12 mouse cellular contexts compared by ENCODE assay signal in the genomic region with DNA sequence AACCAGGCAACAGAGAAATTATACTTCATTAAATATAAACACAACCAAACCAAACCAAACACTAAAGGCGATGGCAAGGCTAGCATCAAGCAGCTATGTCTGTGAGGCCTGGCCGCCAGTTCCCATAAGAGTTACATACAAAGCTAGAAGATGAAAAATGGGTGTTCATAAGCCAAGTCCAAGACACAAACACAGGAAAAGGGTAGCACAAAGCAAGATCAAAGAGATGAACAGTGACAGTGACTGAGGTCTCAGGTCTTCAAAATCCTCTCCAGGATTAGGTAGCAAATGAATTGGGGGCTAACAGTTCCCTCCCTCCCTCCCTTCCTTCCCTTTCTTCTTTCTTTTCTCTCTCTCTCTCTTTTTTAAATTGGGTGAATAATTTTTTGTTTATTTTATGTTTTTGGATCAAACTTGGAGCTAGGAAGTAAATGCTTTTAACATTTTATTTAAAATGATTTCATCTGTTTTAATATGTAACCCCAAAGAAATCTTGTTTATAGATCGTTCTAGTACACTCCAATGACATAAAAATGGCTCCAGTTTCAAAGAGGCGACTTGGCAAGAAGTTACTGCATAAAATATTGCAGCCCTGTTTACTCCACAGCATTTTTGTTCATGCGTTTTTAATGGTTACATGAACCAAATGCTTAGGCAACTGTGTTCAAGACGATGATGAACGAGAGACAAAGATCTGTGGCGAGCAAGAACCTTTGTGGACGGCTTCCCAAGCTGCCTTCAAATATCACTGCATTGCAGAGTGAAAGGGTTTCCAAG.
DNase-seq lines count a peak whose midpoint lies in the region; ATAC-seq and TF ChIP-seq lines count a peak whose summit lies in the region.
"Had no signal": no experiment of that assay in that cellular context is flagged by ENCODE, and none has a peak within 500 bp of the region (broad histone marks: within the 10 kb centered on the region; RNA-seq: fewer than 3 reads in every experiment).

No protein-coding gene starts in this region.

- 39% methylated on average over 9 of the region's 9 CpGs for WGBS in lung, embryonic 14.5 days
- 62% methylated on average over 9 of the region's 9 CpGs for WGBS in lung, adult 2 months
- WGBS in forebrain, embryonic 16.5 days = 63% methylated on average over 9 of the region's 9 CpGs
- 51% methylated on average over 9 of the region's 9 CpGs for WGBS in lung, embryonic 16.5 days
- WGBS in stomach, embryonic 15.5 days = 46% methylated on average over 9 of the region's 9 CpGs

- no peaks in the 10 kb centered on the region for H3K27me3 ChIP-seq in lung, embryonic 14.5 days (ENCODE audit: insufficient read depth, low read length)
- H3K27me3 ChIP-seq in forebrain, embryonic 16.5 days (replicated peaks; ENCODE audit: control insufficient read depth, insufficient read depth, low read length) = no peaks in the 10 kb centered on the region
- no peaks in the 10 kb centered on the region for H3K27me3 ChIP-seq in lung, embryonic 16.5 days (ENCODE audit: control insufficient read depth, insufficient read depth, low read depth, low read length)
- no peaks in the 10 kb centered on the region for H3K27me3 ChIP-seq in stomach, embryonic 15.5 days (replicated peaks)
- H3K27me3 ChIP-seq: limb, embryonic 13.5 days had no signal

- TF ChIP-seq POLR2A in lung, adult 2 months (IDR thresholded peaks at IDR 0.05; ENCODE audit: borderline replicate concordance, extremely low read depth, low read depth, low read length) = no peak

- H3K4me1 ChIP-seq in lung, embryonic 14.5 days (ENCODE audit: insufficient read depth) = peaks cover 10% of the 10 kb centered on the region; the same call in 1 of the 2 replicates
- H3K4me1 ChIP-seq in lung, adult 2 months (ENCODE audit: control insufficient read depth, insufficient read depth, low read length) = peaks cover 10% of the 10 kb centered on the region
- H3K4me1 ChIP-seq in forebrain, embryonic 16.5 days (replicated peaks; ENCODE audit: control insufficient read depth, insufficient read depth, low read length) = peaks cover 18% of the 10 kb centered on the region
- H3K4me1 ChIP-seq in lung, embryonic 16.5 days (replicated peaks; ENCODE audit: control insufficient read depth, insufficient read depth, low read length) = peaks cover 18% of the 10 kb centered on the region
- 0 out of 2 replicates have a peak, but pooled peaks cover 4% of the 10 kb centered on the region for H3K4me1 ChIP-seq in stomach, embryonic 15.5 days

- TF ChIP-seq CTCF in lung, embryonic 14.5 days (IDR thresholded peaks at IDR 0.05; ENCODE audit: low read depth) = no peak
- TF ChIP-seq CTCF in lung, adult 2 months (IDR thresholded peaks at IDR 0.05; ENCODE audit: insufficient read depth, low read length) = no peak

- no peak overlapping the region for H3K9ac ChIP-seq in lung, embryonic 14.5 days
- H3K9ac ChIP-seq in forebrain, embryonic 16.5 days (replicated peaks; ENCODE audit: low read depth, low read length) = no peak overlapping the region
- H3K9ac ChIP-seq in lung, embryonic 16.5 days (ENCODE audit: low read length) = no peak overlapping the region
- H3K9ac ChIP-seq in stomach, embryonic 15.5 days = no peak overlapping the region
- H3K9ac ChIP-seq: limb, embryonic 13.5 days; neural tube, embryonic 13.5 days had no signal

- peak; percentile 86 for ATAC-seq in lung, embryonic 14.5 days (ENCODE audit: insufficient read depth)
- peak; percentile 32 for ATAC-seq in forebrain, embryonic 16.5 days
- peak; percentile 86 for ATAC-seq in lung, embryonic 16.5 days (ENCODE audit: low read depth)
- ATAC-seq in stomach, embryonic 15.5 days (ENCODE audit: insufficient read depth, low FRiP score, low read depth) = peak; percentile 61

- peak overlapping the region; percentile 94 for H3K27ac ChIP-seq in lung, embryonic 14.5 days (ENCODE audit: low read depth)
- peak overlapping the region; percentile 80 for H3K27ac ChIP-seq in forebrain, embryonic 16.5 days (ENCODE audit: low read length)
- H3K27ac ChIP-seq in lung, embryonic 16.5 days (ENCODE audit: low read length) = peak overlapping the region; percentile 94
- peak overlapping the region; percentile 74 for H3K27ac ChIP-seq in stomach, embryonic 15.5 days
- H3K27ac ChIP-seq: limb, embryonic 13.5 days; neural tube, embryonic 13.5 days had no signal

- no peaks in the 10 kb centered on the region for H3K9me3 ChIP-seq in lung, embryonic 14.5 days (ENCODE audit: low read depth, low read length)
- H3K9me3 ChIP-seq in forebrain, embryonic 16.5 days (ENCODE audit: control insufficient read depth, low read length) = no peaks in the 10 kb centered on the region
- H3K9me3 ChIP-seq in lung, embryonic 16.5 days (ENCODE audit: control insufficient read depth, low read length) = no peaks in the 10 kb centered on the region
- no peaks in the 10 kb centered on the region for H3K9me3 ChIP-seq in stomach, embryonic 15.5 days
- H3K9me3 ChIP-seq: limb, embryonic 13.5 days; neural tube, embryonic 13.5 days had no signal

- peak; percentile 93 for DNase-seq in lung, embryonic 14.5 days
- no peak for DNase-seq in lung, adult 2 months
- DNase-seq in frontal cortex, postnatal 10 days (ENCODE audit: low spot score in 2 of 2) = no peak
- DNase-seq in thymus, postnatal 25 days = no peak
- DNase-seq: adrenal gland, postnatal 10 days; gastrocnemius, postnatal 10 days had no signal

- no peaks in the 10 kb centered on the region for H3K36me3 ChIP-seq in lung, embryonic 14.5 days (ENCODE audit: insufficient read depth)
- no peaks in the 10 kb centered on the region for H3K36me3 ChIP-seq in forebrain, embryonic 16.5 days (ENCODE audit: control insufficient read depth, insufficient read depth)
- H3K36me3 ChIP-seq in lung, embryonic 16.5 days (ENCODE audit: control insufficient read depth, insufficient read depth, low read length) = no peaks in the 10 kb centered on the region
- H3K36me3 ChIP-seq in stomach, embryonic 15.5 days = no peaks in the 10 kb centered on the region
- H3K36me3 ChIP-seq: limb, embryonic 13.5 days; neural tube, embryonic 13.5 days had no signal

- no peak overlapping the region for H3K4me2 ChIP-seq in lung, embryonic 14.5 days
- no peak overlapping the region for H3K4me2 ChIP-seq in forebrain, embryonic 16.5 days (ENCODE audit: low read length)
- no peak overlapping the region for H3K4me2 ChIP-seq in lung, embryonic 16.5 days (ENCODE audit: low read depth, low read length)
- no peak overlapping the region for H3K4me2 ChIP-seq in stomach, embryonic 15.5 days
- H3K4me2 ChIP-seq: limb, embryonic 13.5 days; neural tube, embryonic 13.5 days had no signal

- no peak overlapping the region for H3K4me3 ChIP-seq in lung, embryonic 14.5 days (ENCODE audit: low read depth, low read length)
- H3K4me3 ChIP-seq in lung, adult 2 months (replicated peaks; ENCODE audit: extremely low read depth, low read depth, low read length) = no peak overlapping the region
- no peak overlapping the region for H3K4me3 ChIP-seq in forebrain, embryonic 16.5 days (replicated peaks; ENCODE audit: low read length)
- no peak overlapping the region for H3K4me3 ChIP-seq in lung, embryonic 16.5 days (ENCODE audit: low read length)
- no peak overlapping the region for H3K4me3 ChIP-seq in stomach, embryonic 15.5 days (replicated peaks)
- H3K4me3 ChIP-seq: erythroblast, embryonic 14.5 days; limb, embryonic 13.5 days; neural tube, embryonic 13.5 days had no signal

Comparison
In these comparisons a context has a peak if more than half of its experiments do, and no peak if none do; other contexts are left out.
1. ATAC-seq: peak in every context shown above with its lines; median percentile 86 in lung, embryonic 14.5 days; 86 in lung, embryonic 16.5 days; 61 in stomach, embryonic 15.5 days; 32 in forebrain, embryonic 16.5 days.